Mouse (Mus musculus) spleen, adult 2 months (tissue): Measurements from ENCODE around the gene Tcte2.

Source experiments
- CTCF ChIP-seq: fragments of 200-500 bp; IDR thresholded peaks from 2 replicates; pipeline ENCODE4 v1.5.1; 2011; ENCODE audit warnings: mild to moderate bottlenecking, inconsistent platforms; ENCODE audit not compliant: insufficient read depth, insufficient read length, insufficient replicate concordance; ENCODE audit errors: extremely low read depth
- POLR2A ChIP-seq: fragments of 200-500 bp; IDR thresholded peaks from 2 replicates; pipeline ENCODE4 v1.6.1; 2011; ENCODE audit warnings: low read depth, low read length, inconsistent platforms

GRCm38 (mm10) chr17:13754940-13755339 lies 6.7 kb downstream of the Tcte2 start:
- no peak for TF ChIP-seq CTCF
- no peak for TF ChIP-seq POLR2A
